Mouse (Mus musculus) small intestine, adult 2 months (tissue): Measurements from ENCODE around the gene Adap1.

ENCODE experiments used
- CTCF ChIP-seq: fragments of 200-500 bp; IDR thresholded peaks from 2 replicates; pipeline ENCODE4 v1.5.1; 2012; ENCODE audit warnings: low read depth, mild to moderate bottlenecking, control low read depth, inconsistent platforms, low read length, moderate library complexity, mixed read lengths; ENCODE audit not compliant: insufficient replicate concordance, insufficient read length; ENCODE audit errors: extremely low read depth
- POLR2A ChIP-seq: fragments of 200-500 bp; IDR thresholded peaks from 2 replicates; pipeline ENCODE4 v1.6.1; 2012; ENCODE audit warnings: low read depth, mild to moderate bottlenecking, control low read depth, inconsistent platforms, low read length, moderate library complexity

GRCm38 (mm10) chr5:139335634-139336033, 10.2 kb upstream of the Adap1 start:
- TF ChIP-seq CTCF (no peak), POLR2A (no peak)
